Comparison of ENCODE assay signal across 8 mouse cellular contexts in genomic region chr3:36688874-36689273, GRCm38 (mm10). TPM values are rescaled to one million over a fixed set of nuclear protein-coding genes. Genes with fewer than 3 reads are reported as not detected.
DNase-seq lines count a peak whose midpoint lies in the region; ATAC-seq and TF ChIP-seq lines count a peak whose summit lies in the region.

No protein-coding gene starts in this region.

- peak; percentile 88 for TF ChIP-seq CTCF in kidney, postnatal 0 days (IDR thresholded peaks at IDR 0.05; ENCODE audit: low read depth)
- peak; percentile 81 for TF ChIP-seq CTCF in testis, adult 2 months (IDR thresholded peaks at IDR 0.05; ENCODE audit: control insufficient read depth, insufficient read depth, insufficient replicate concordance, low read depth, low read length)

- H3K9ac ChIP-seq in heart, embryonic 15.5 days: peak overlapping the region; percentile 76
- peak overlapping the region; percentile 62; the same call in 1 of the 2 replicates for H3K9ac ChIP-seq in kidney, postnatal 0 days (ENCODE audit: low read depth, low read length)
- H3K9ac ChIP-seq in liver, embryonic 13.5 days: no peak overlapping the region
- H3K9ac ChIP-seq in neural tube, embryonic 14.5 days (replicated peaks; ENCODE audit: low read depth, low read length): peak overlapping the region; percentile 84

- ATAC-seq in heart, embryonic 15.5 days (replicated peaks; ENCODE audit: insufficient number of reproducible peaks, insufficient read depth, low FRiP score, low read depth): peak; percentile 43
- peak; percentile 76 for ATAC-seq in kidney, postnatal 0 days (replicated peaks; ENCODE audit: low FRiP score, low read depth)
- ATAC-seq in liver, embryonic 13.5 days (ENCODE audit: low read depth): no peak
- ATAC-seq in neural tube, embryonic 14.5 days (ENCODE audit: low read depth): peak; percentile 70

- peak; percentile 48 to 52 for DNase-seq in B cell, adult 2 months
- DNase-seq in brain, embryonic 18.5 days (ENCODE audit: low read depth, low spot score): peak; percentile 22
- peak; percentile 83 for DNase-seq in forebrain, embryonic 10.5 days (ENCODE audit: extremely low spot score, low spot score)
- peak; percentile 85 for DNase-seq in kidney, postnatal 0 days (ENCODE audit: low spot score)
- peak; percentile 31 for DNase-seq in liver, embryonic 13.5 days

- H3K4me1 ChIP-seq in forebrain, embryonic 10.5 days: peaks cover 19% of the 10 kb centered on the region
- H3K4me1 ChIP-seq in heart, embryonic 15.5 days (replicated peaks): peaks cover 11% of the 10 kb centered on the region
- peaks cover 6% of the 10 kb centered on the region; the same call in 1 of the 2 replicates for H3K4me1 ChIP-seq in kidney, postnatal 0 days (replicated peaks; ENCODE audit: insufficient read depth, low read length)
- no peaks in the 10 kb centered on the region for H3K4me1 ChIP-seq in liver, embryonic 13.5 days (replicated peaks)
- H3K4me1 ChIP-seq in neural tube, embryonic 14.5 days (ENCODE audit: control insufficient read depth, insufficient read depth, low read length): peaks cover 4% of the 10 kb centered on the region; the same call in 1 of the 2 replicates
- peaks cover 14% of the 10 kb centered on the region for H3K4me1 ChIP-seq in testis, adult 2 months (ENCODE audit: control insufficient read depth, insufficient read depth, low read length)

- WGBS in forebrain, embryonic 10.5 days: 5% methylated on average over 21 of the region's 21 CpGs
- 2% methylated on average over 21 of the region's 21 CpGs for WGBS in heart, embryonic 15.5 days
- 2% methylated on average over 21 of the region's 21 CpGs for WGBS in kidney, postnatal 0 days
- 3% methylated on average over 21 of the region's 21 CpGs for WGBS in liver, embryonic 13.5 days (ENCODE audit: insufficient replicate concordance)
- WGBS in neural tube, embryonic 14.5 days: 6% methylated on average over 21 of the region's 21 CpGs

- peaks cover 56% of the 10 kb centered on the region for H3K27me3 ChIP-seq in forebrain, embryonic 10.5 days (ENCODE audit: poor library complexity, severe bottlenecking)
- no peaks in the 10 kb centered on the region for H3K27me3 ChIP-seq in heart, embryonic 15.5 days
- H3K27me3 ChIP-seq in kidney, postnatal 0 days (ENCODE audit: insufficient read depth, low read length): no peaks in the 10 kb centered on the region
- peaks cover 46% of the 10 kb centered on the region for H3K27me3 ChIP-seq in liver, embryonic 13.5 days
- H3K27me3 ChIP-seq in neural tube, embryonic 14.5 days (ENCODE audit: control insufficient read depth, insufficient read depth, low read length): no peaks in the 10 kb centered on the region
- H3K27me3 ChIP-seq in testis, adult 2 months (ENCODE audit: control insufficient read depth, insufficient read depth, low read length): peaks cover 4% of the 10 kb centered on the region

- H3K9me3 ChIP-seq in forebrain, embryonic 10.5 days: no peaks in the 10 kb centered on the region
- H3K9me3 ChIP-seq in heart, embryonic 15.5 days (replicated peaks): no peaks in the 10 kb centered on the region
- no peaks in the 10 kb centered on the region for H3K9me3 ChIP-seq in kidney, postnatal 0 days (replicated peaks; ENCODE audit: low read length)
- H3K9me3 ChIP-seq in liver, embryonic 13.5 days (replicated peaks): no peaks in the 10 kb centered on the region
- H3K9me3 ChIP-seq in neural tube, embryonic 14.5 days (ENCODE audit: control insufficient read depth, low read length): no peaks in the 10 kb centered on the region

- H3K4me2 ChIP-seq in heart, embryonic 15.5 days: peak overlapping the region; percentile 95
- peak overlapping the region; percentile 81 for H3K4me2 ChIP-seq in kidney, postnatal 0 days (ENCODE audit: low read length)
- H3K4me2 ChIP-seq in liver, embryonic 13.5 days: peak overlapping the region; percentile 65
- H3K4me2 ChIP-seq in neural tube, embryonic 14.5 days (ENCODE audit: low read depth, low read length): peak overlapping the region; percentile 63

- TF ChIP-seq POLR2A in testis, adult 2 months (IDR thresholded peaks at IDR 0.05; ENCODE audit: control insufficient read depth, low read depth, low read length): no peak

- H3K4me3 ChIP-seq in forebrain, embryonic 10.5 days: peak overlapping the region; percentile 71
- peak overlapping the region; percentile 86 for H3K4me3 ChIP-seq in heart, embryonic 15.5 days
- H3K4me3 ChIP-seq in kidney, postnatal 0 days (replicated peaks; ENCODE audit: low read depth, low read length): peak overlapping the region; percentile 69
- H3K4me3 ChIP-seq in liver, embryonic 13.5 days (replicated peaks): peak overlapping the region; percentile 58
- peak overlapping the region; percentile 85 for H3K4me3 ChIP-seq in neural tube, embryonic 14.5 days (ENCODE audit: low read depth, low read length)
- H3K4me3 ChIP-seq in testis, adult 2 months (ENCODE audit: control insufficient read depth, low read depth, low read length): peak overlapping the region; percentile 87

- H3K36me3 ChIP-seq in forebrain, embryonic 10.5 days (replicated peaks): no peaks in the 10 kb centered on the region
- no peaks in the 10 kb centered on the region for H3K36me3 ChIP-seq in heart, embryonic 15.5 days
- no peaks in the 10 kb centered on the region for H3K36me3 ChIP-seq in kidney, postnatal 0 days (ENCODE audit: insufficient read depth, low read length)
- H3K36me3 ChIP-seq in liver, embryonic 13.5 days: no peaks in the 10 kb centered on the region
- H3K36me3 ChIP-seq in neural tube, embryonic 14.5 days (ENCODE audit: control insufficient read depth, insufficient read depth, low read length): no peaks in the 10 kb centered on the region
- H3K36me3 ChIP-seq in testis, adult 2 months (ENCODE audit: control insufficient read depth, insufficient read depth, low read length): no peaks in the 10 kb centered on the region

- H3K27ac ChIP-seq in forebrain, embryonic 10.5 days: 0 out of 2 replicates have a peak overlapping the region, but pooled peaks have one; percentile 85
- peak overlapping the region; percentile 27; the same call in 1 of the 2 replicates for H3K27ac ChIP-seq in heart, embryonic 15.5 days
- 0 out of 2 replicates have a peak overlapping the region, but pooled peaks have one; percentile 47 for H3K27ac ChIP-seq in kidney, postnatal 0 days
- H3K27ac ChIP-seq in liver, embryonic 13.5 days: no peak overlapping the region
- H3K27ac ChIP-seq in neural tube, embryonic 14.5 days (ENCODE audit: low read depth, low read length): peak overlapping the region; percentile 67; the same call in 1 of the 2 replicates
- no peak overlapping the region for H3K27ac ChIP-seq in testis, adult 2 months (ENCODE audit: control insufficient read depth, insufficient read depth, low read depth, low read length)

RNA-seq across cellular contexts. Expression of gene Trpc3, which starts 1.1 kb away (rescaled TPM):
- polyA plus RNA-seq in forebrain, embryonic 10.5 days (2016; fragmentation: Nextera tagmentation; extraction: Ambion mirVana): 1.5 and 2.7 TPM in 2 replicates
- polyA plus RNA-seq in heart, embryonic 15.5 days (2015; fragmentation: Nextera tagmentation; extraction: Ambion mirVana): 3.4 and 5.4 TPM in 2 replicates
- polyA plus RNA-seq in kidney, postnatal 0 days (2015; fragmentation: Nextera tagmentation; extraction: Ambion mirVana): 5.5 and 6.0 TPM in 2 replicates
- polyA plus RNA-seq in liver, embryonic 13.5 days (2015; fragmentation: Nextera tagmentation; extraction: Ambion mirVana): 0.15 and 0.46 TPM in 2 replicates
- 31.2 and 36.3 TPM in 2 replicates for polyA plus RNA-seq in neural tube, embryonic 14.5 days (2014; fragmentation: Nextera tagmentation; extraction: Ambion mirVana)
- polyA plus RNA-seq in testis, adult 2 months (2012; rRNA removed): 0.21 and 0.26 TPM in 2 replicates

Comparison
In these comparisons a context has a peak if more than half of its experiments do, and no peak if none do; other contexts are left out.
1. DNase-seq: peak in every context shown above with its lines; median percentile 85 in kidney, postnatal 0 days; 83 in forebrain, embryonic 10.5 days; 50 in B cell, adult 2 months; 31 in liver, embryonic 13.5 days; 22 in brain, embryonic 18.5 days.
2. H3K27ac ChIP-seq: peak in forebrain, embryonic 10.5 days (single experiment), heart, embryonic 15.5 days (single experiment), kidney, postnatal 0 days (single experiment) and neural tube, embryonic 14.5 days (single experiment); none in liver, embryonic 13.5 days (single experiment) and testis, adult 2 months (single experiment).
3. Peak in every context shown above with its lines, with median percentiles within 50 percentile points of each other: H3K4me3 ChIP-seq and H3K4me2 ChIP-seq.